Mouse (Mus musculus) G1E-ER4 (cell line): ENCODE data around the gene Gm7929. TPM values are rescaled to one million over a fixed set of nuclear protein-coding genes. Genes with fewer than 3 reads are reported as not detected.
"Not testable (repeated sequence)": the region's sequence is repeated elsewhere in the genome, so short reads cannot be mapped to it uniquely, and the experiment has no call there.

ENCODE experiments used
- GATA1 ChIP-seq: IDR thresholded peaks from one replicate; pipeline ENCODE4 v1.8.0; 2012; ENCODE audit warnings: low read length, inconsistent platforms
- polyA plus RNA-seq: library from polyadenylated mRNA; stranded (reverse); fragments of >175 nt; gene quantifications from 2 replicates; pipeline ENCODE4 v1.2.3, GENCODE M21; 2012

Gene Gm7929
- not detected in 2 replicates for polyA plus RNA-seq

DNA sequence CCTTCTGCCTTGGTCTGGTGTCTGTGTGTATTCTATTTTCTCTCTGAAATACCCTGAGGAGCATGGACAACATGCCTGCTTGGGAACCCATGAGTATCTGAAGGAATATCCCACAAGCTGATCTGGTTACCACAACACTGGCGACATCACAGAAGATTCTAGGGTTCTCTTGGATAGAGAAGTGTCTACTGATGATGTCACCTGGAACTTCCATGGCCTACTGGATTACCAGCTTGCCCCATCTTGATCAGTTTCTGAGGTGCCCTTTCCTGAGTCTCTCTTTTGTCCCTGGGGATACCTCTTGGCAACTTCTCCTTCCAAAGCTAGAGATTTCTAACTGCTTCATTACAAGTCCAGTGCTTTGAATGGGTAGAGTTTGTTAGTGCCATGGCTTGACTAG, at the start of gene Gm7929:
Gene Gm7929 (minus strand): TSS at position 101 of the 400 bp plus-strand sequence.
- TF ChIP-seq GATA1 = not testable (repeated sequence)

- not testable (repeated sequence) for TF ChIP-seq GATA1
These were observed 21.9 kb upstream of the Gm7929 start, which contains the start of gene Gm47189 for GRCm38 (mm10) chr14:41772341-41772740. TSS of gene Gm47189 (minus strand) at chr14:41772441.

GRCm38 (mm10) chr14:41701785-41702184, 48.6 kb downstream of the Gm7929 start, which contains the start of gene Gm8068:
TSS of gene Gm8068 (minus strand) at chr14:41701885.
- TF ChIP-seq GATA1 = not testable (repeated sequence)

Other genes with a start within 250 kb of the Gm7929 start
- not detected in 2 replicates for gene Gm7970, start 195.0 kb downstream of the Gm7929 start, polyA plus RNA-seq
- 0.04 TPM in 1 of 2 replicates, not detected in the other for gene 1700049E17Rik2, start 177.4 kb downstream of the Gm7929 start, polyA plus RNA-seq
- gene Gm3072, start 126.0 kb downstream of the Gm7929 start, polyA plus RNA-seq = not detected in 2 replicates
- gene Gm3676, start 104.1 kb downstream of the Gm7929 start, polyA plus RNA-seq = not detected in 2 replicates
- gene Gm8068, start 48.7 kb downstream of the Gm7929 start, polyA plus RNA-seq = not detected in 2 replicates
- not detected in 2 replicates for gene Gm47189, start 21.8 kb upstream of the Gm7929 start, polyA plus RNA-seq
- gene Gm7980, start 156.7 kb upstream of the Gm7929 start, polyA plus RNA-seq = not detected in 2 replicates
- not detected in 2 replicates for gene 1700049E17Rik1, start 174.3 kb upstream of the Gm7929 start, polyA plus RNA-seq
- gene 1700024B05Rik, start 193.4 kb upstream of the Gm7929 start, polyA plus RNA-seq = 0.06 and 0.08 TPM in 2 replicates
- not detected in 2 replicates for gene Gm6401, start 217.3 kb upstream of the Gm7929 start, polyA plus RNA-seq
- not detected in 2 replicates for gene Gm3543, start 232.7 kb upstream of the Gm7929 start, polyA plus RNA-seq